Mouse (Mus musculus): ENCODE results near the gene Rb1.

GRCm38 (mm10) chr14:73181144-73181543, 144.5 kb downstream of the Rb1 start:
- no peak for TF ChIP-seq EP300 (IDR thresholded peaks at IDR 0.05; ENCODE audit: low read depth in 1 of 2, low read length in 2 of 2)
- no peak for TF ChIP-seq POLR2A (IDR thresholded peaks at IDR 0.05; ENCODE audit: control insufficient read depth in 1 of 2, insufficient read depth in 1 of 2, low read depth in 1 of 2, low read length in 2 of 2, poor library complexity in 1 of 2)
- TF ChIP-seq CTCF (IDR thresholded peaks at IDR 0.05 in 2 of 3, conservative IDR thresholded peaks at IDR 0.05 in 1 of 3; ENCODE audit: control insufficient read depth in 1 of 3, insufficient read depth in 1 of 3, low read depth in 2 of 3, low read length in 3 of 3, poor library complexity in 1 of 3, severe bottlenecking in 1 of 3): no peak
- no peak for TF ChIP-seq MEF2A (IDR thresholded peaks at IDR 0.05; ENCODE audit: extremely low read depth, insufficient replicate concordance, low read depth, low read length, poor library complexity, severe bottlenecking)
- no peak for TF ChIP-seq ZC3H11A (IDR thresholded peaks at IDR 0.05; ENCODE audit: low read depth, low read length)
- TF ChIP-seq TAL1 (IDR thresholded peaks at IDR 0.05; ENCODE audit: low read length): no peak
- no peak for TF ChIP-seq POLR2AphosphoS2 (IDR thresholded peaks at IDR 0.05; ENCODE audit: low read length)
- TF ChIP-seq MAFK (IDR thresholded peaks at IDR 0.05; ENCODE audit: borderline replicate concordance, low read depth, low read length): no peak
- no peak for TF ChIP-seq MAX (IDR thresholded peaks at IDR 0.05; ENCODE audit: low read length)
- TF ChIP-seq GABPA (IDR thresholded peaks at IDR 0.05; ENCODE audit: low read depth, low read length): no peak
- no peak for TF ChIP-seq SMC3 (IDR thresholded peaks at IDR 0.05; ENCODE audit: low read depth, low read length)

All from MEL (cell line).